Mouse (Mus musculus): ENCODE data around the gene Gm29666.

Gm29666 gene

DNA sequence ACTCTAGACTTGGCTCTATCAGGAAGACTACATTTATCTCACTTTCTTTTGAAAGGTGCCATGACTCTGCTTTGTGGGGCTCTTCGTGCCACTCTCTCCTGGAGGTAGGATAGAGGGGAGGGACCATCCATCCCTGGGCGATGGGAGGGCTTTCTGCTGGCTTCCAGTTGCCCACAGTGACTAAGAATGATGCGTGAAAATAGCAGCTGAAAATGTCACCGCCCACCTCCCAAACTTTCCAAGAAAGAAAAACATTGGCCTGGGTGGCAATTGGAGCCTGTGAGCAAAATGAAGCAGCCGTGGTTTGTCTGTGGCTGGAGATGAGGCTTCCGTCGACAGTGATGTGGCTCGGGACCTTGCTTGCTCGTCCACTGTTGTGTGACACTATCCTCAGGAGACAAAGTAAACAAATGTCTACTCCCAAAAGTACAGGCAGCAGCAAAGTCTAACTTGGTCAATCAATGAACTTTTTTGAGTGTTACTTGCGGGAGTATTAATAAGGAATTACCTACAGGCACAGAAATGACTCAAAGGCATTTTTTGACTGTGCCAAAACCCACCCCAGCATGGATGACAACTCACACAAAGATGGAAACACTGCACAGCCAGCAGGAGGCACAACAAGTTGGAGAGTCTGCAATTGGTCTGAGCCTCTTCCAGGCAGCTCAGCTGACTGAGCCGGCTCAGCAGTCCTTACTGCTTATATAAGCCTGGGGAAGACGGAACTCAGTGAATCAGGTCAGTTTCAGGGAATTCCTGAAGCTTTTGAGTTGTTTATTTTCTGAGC lies 42.6 kb downstream of the Gm29666 start:
- no peak for DNase-seq (ENCODE audit: low read depth, low spot score)
- no peaks in the 10 kb centered on the region for H3K27me3 ChIP-seq (ENCODE audit: control insufficient read depth, insufficient read depth, low read length, poor library complexity, severe bottlenecking)
- no peaks in the 10 kb centered on the region for H3K36me3 ChIP-seq (ENCODE audit: control insufficient read depth, insufficient read depth, low read length, poor library complexity, severe bottlenecking)

DNA sequence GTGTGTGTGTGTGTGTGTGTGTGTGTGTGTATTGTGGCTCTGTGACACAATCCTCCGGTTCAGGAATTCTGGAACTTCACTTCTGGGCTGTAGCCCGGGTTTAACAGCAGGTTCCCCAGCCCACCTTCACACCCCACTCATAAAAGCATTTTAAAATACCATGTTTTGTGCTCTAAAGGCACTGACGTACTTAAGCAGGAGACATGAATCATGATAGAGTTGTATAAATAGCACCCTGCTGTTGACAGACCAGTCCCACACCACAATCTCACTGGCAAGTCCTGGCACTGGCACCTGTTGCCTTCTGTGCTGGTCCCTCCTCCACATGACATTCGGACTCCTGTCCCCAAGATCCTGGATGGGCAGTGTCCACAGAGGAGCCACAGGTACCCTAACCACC lies 46.0 kb downstream of the Gm29666 start:
- no peaks in the 10 kb centered on the region for H3K27me3 ChIP-seq (ENCODE audit: control insufficient read depth, insufficient read depth, low read length, poor library complexity, severe bottlenecking)
- DNase-seq (ENCODE audit: low read depth, low spot score), result no peak
- H3K36me3 ChIP-seq (ENCODE audit: control insufficient read depth, insufficient read depth, low read length, poor library complexity, severe bottlenecking), result no peaks in the 10 kb centered on the region

DNA sequence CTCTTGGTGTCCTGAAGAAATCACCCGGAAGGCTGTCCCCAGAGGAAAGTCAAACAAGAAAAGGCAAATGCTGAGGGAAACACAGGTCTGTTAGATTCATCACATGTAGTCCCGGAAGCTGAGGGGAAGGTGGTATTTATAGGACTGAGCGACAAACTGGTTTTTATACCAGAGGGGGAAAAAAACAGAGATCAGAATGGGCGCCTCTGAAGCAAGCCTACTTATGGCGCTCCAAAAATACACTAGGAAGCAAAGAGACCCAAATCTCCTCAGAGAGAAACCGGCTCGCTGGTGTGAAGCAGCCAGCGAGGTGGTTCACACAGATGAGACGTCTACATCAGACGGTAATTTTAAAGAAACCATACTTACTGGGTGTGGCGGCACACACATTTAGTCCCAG lies 46.8 kb downstream of the Gm29666 start:
- Histone ChIP-seq H3K36me3 (ENCODE audit: control insufficient read depth, insufficient read depth, low read length, poor library complexity, severe bottlenecking) (no peaks in the 10 kb centered on the region), H3K27me3 (ENCODE audit: control insufficient read depth, insufficient read depth, low read length, poor library complexity, severe bottlenecking) (no peaks in the 10 kb centered on the region)
- no peak for DNase-seq (ENCODE audit: low read depth, low spot score)

DNA sequence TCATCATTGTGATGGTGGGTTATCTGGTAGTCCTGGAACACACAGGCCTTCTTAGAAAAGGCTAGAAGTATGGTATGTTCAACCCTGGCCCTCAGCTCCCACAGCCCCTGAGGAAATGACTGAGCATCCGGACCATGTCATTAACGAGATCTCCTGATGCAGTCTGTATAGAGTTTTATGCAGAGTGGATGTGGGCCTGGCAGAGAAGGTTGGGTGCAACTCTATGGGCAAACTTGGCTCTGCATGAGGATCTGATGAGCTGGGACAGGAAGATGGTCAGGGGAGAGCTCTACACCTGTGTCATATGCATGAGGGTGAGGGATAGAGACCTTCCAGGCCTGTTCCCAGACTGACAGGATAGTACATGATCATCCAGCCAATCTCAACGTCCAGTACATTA lies 48.0 kb downstream of the Gm29666 start:
- DNase-seq (ENCODE audit: low read depth, low spot score), result no peak
- Histone ChIP-seq H3K27me3 (ENCODE audit: control insufficient read depth, insufficient read depth, low read length, poor library complexity, severe bottlenecking) (no peaks in the 10 kb centered on the region), H3K36me3 (ENCODE audit: control insufficient read depth, insufficient read depth, low read length, poor library complexity, severe bottlenecking) (no peaks in the 10 kb centered on the region)

DNA sequence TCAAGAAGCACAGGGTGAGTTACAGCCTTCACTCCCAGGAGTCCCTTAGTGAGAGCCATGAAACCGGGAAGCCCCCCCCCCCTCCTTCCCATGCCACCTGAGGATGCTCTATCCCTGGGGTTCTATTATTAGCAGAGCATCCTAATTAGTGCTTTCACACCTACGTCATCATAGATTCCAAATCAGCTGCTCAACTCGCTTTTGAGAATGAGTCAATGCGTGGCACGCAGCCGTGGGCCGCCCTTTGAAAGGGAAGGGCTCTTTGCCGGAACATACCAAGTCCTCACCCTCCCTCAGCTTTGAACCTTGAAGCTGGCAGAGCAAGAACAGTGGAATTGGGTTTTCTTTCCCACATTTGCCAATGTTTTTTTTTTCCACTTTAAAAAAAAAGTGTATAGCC lies 57.9 kb downstream of the Gm29666 start:
- Histone ChIP-seq H3K36me3 (ENCODE audit: control insufficient read depth, insufficient read depth, low read length, poor library complexity, severe bottlenecking) (no peaks in the 10 kb centered on the region), H3K27me3 (ENCODE audit: control insufficient read depth, insufficient read depth, low read length, poor library complexity, severe bottlenecking) (0 out of 2 replicates have a peak, but pooled peaks cover 1% of the 10 kb centered on the region)
- no peak for DNase-seq (ENCODE audit: low read depth, low spot score)

All from splenic B cell, adult 2 months (primary cell).